ENCODE assay signal across 9 mouse cellular contexts in genomic region chr16:11603667-11604422, GRCm38 (mm10).
A peak's percentile ranks its signal among the peaks of the same experiment; 100 is the strongest.
DNase-seq lines count a peak whose midpoint lies in the region; ATAC-seq and TF ChIP-seq lines count a peak whose summit lies in the region.
"Had no signal": no experiment of that assay in that cellular context is flagged by ENCODE, and none has a peak within 500 bp of the region (broad histone marks: within the 10 kb centered on the region; RNA-seq: fewer than 3 reads in every experiment).

No protein-coding gene starts in this region.

- H3K4me3 ChIP-seq in kidney, embryonic 14.5 days (ENCODE audit: low read length): no peak overlapping the region
- H3K4me3 ChIP-seq in myocyte: no peak overlapping the region
- H3K4me3 ChIP-seq in forebrain, embryonic 13.5 days: no peak overlapping the region
- H3K4me3 ChIP-seq: embryonic facial prominence, embryonic 12.5 days had no signal

- no peaks in the 10 kb centered on the region for H3K27me3 ChIP-seq in kidney, embryonic 14.5 days (ENCODE audit: control insufficient read depth, insufficient read depth, low read length)
- H3K27me3 ChIP-seq in myocyte (ENCODE audit: control insufficient read depth, insufficient read depth, insufficient read length): no peaks in the 10 kb centered on the region
- H3K27me3 ChIP-seq in forebrain, embryonic 13.5 days: no peaks in the 10 kb centered on the region
- H3K27me3 ChIP-seq: embryonic facial prominence, embryonic 12.5 days had no signal

- no peak for TF ChIP-seq POLR2A in myocyte (IDR thresholded peaks at IDR 0.05; ENCODE audit: insufficient read length, low read depth)

- no peak overlapping the region for H3K27ac ChIP-seq in kidney, embryonic 14.5 days (ENCODE audit: low read depth, low read length)
- no peak overlapping the region for H3K27ac ChIP-seq in forebrain, embryonic 13.5 days
- H3K27ac ChIP-seq: embryonic facial prominence, embryonic 12.5 days had no signal

- H3K4me2 ChIP-seq in kidney, embryonic 14.5 days (replicated peaks; ENCODE audit: low read depth, low read length): no peak overlapping the region
- no peak overlapping the region for H3K4me2 ChIP-seq in myocyte (ENCODE audit: low read depth)
- no peak overlapping the region for H3K4me2 ChIP-seq in forebrain, embryonic 13.5 days
- H3K4me2 ChIP-seq: embryonic facial prominence, embryonic 12.5 days had no signal

- no peak for ATAC-seq in kidney, embryonic 14.5 days (ENCODE audit: low FRiP score, low TSS enrichment)
- no peak for ATAC-seq in forebrain, embryonic 13.5 days

- no peaks in the 10 kb centered on the region for H3K79me2 ChIP-seq in myocyte (ENCODE audit: control insufficient read depth, insufficient read depth)

- H3K9me3 ChIP-seq in kidney, embryonic 14.5 days (ENCODE audit: control insufficient read depth, low read length): no peaks in the 10 kb centered on the region
- H3K9me3 ChIP-seq in forebrain, embryonic 13.5 days (replicated peaks): no peaks in the 10 kb centered on the region
- H3K9me3 ChIP-seq: embryonic facial prominence, embryonic 12.5 days had no signal

- WGBS in kidney, embryonic 14.5 days: 74% methylated on average over 5 of the region's 5 CpGs
- 85% methylated on average over 5 of the region's 5 CpGs for WGBS in forebrain, embryonic 13.5 days

- no peaks in the 10 kb centered on the region for H3K4me1 ChIP-seq in kidney, embryonic 14.5 days (ENCODE audit: control insufficient read depth, insufficient read depth, low read length)
- H3K4me1 ChIP-seq in forebrain, embryonic 13.5 days: no peaks in the 10 kb centered on the region
- H3K4me1 ChIP-seq: embryonic facial prominence, embryonic 12.5 days had no signal

- no peak overlapping the region for H3K9ac ChIP-seq in kidney, embryonic 14.5 days (ENCODE audit: low read depth, low read length)
- no peak overlapping the region for H3K9ac ChIP-seq in forebrain, embryonic 13.5 days
- H3K9ac ChIP-seq: embryonic facial prominence, embryonic 12.5 days had no signal

- no peak overlapping the region for H3ac ChIP-seq in myocyte (ENCODE audit: control insufficient read depth, insufficient read length)

- intact Hi-C loops in gastrocnemius, postnatal 14 days (cut with DNase I; ENCODE audit: low total_unique reads): loop anchor here (5.0 kb wide), 1 partner anchor 137 kb away; no protein-coding TSS in a partner anchor

- peak; percentile 48 for DNase-seq in kidney, adult 11 months
- peak; percentile 40 for DNase-seq in ZHBTc4 (ENCODE audit: low read depth, low spot score)
- DNase-seq in gastrocnemius, postnatal 14 days: peak; percentile 20
- peak; percentile 49 to 63 for DNase-seq in kidney, postnatal 36 days
- no peak for DNase-seq in layer of hippocampus, postnatal 14 days (ENCODE audit: low spot score in 2 of 2)

- no peaks in the 10 kb centered on the region for H3K36me3 ChIP-seq in kidney, embryonic 14.5 days (ENCODE audit: control insufficient read depth, insufficient read depth, low read length)
- H3K36me3 ChIP-seq in myocyte (ENCODE audit: control insufficient read depth, insufficient read depth): no peaks in the 10 kb centered on the region
- H3K36me3 ChIP-seq in forebrain, embryonic 13.5 days (ENCODE audit: poor library complexity, severe bottlenecking): no peaks in the 10 kb centered on the region
- H3K36me3 ChIP-seq: embryonic facial prominence, embryonic 12.5 days had no signal

TF ChIP-seq in myocyte, 11 proteins besides CTCF, POLR2A, EP300 and RAD21:
- TF ChIP-seq E2F4 (IDR thresholded peaks at IDR 0.05; ENCODE audit: insufficient read depth) (no peak), SRF (IDR thresholded peaks at IDR 0.05; ENCODE audit: control insufficient read depth, insufficient read length, low read depth) (no peak), TCF12 (IDR thresholded peaks at IDR 0.05; ENCODE audit: insufficient read depth, poor library complexity, severe bottlenecking) (no peak), REST (IDR thresholded peaks at IDR 0.05; ENCODE audit: insufficient read depth, insufficient read length) (no peak), MYOD1 (IDR thresholded peaks at IDR 0.05; ENCODE audit: control insufficient read depth in 1 of 3, insufficient read length in 2 of 3, low read depth in 2 of 3) (peak in 2 of 3 experiments; percentile 43 to 66), USF1 (IDR thresholded peaks at IDR 0.05; ENCODE audit: low read depth) (no peak), CEBPB (IDR thresholded peaks at IDR 0.05; ENCODE audit: insufficient read depth, poor library complexity, severe bottlenecking) (no peak), MAX (IDR thresholded peaks at IDR 0.05; ENCODE audit: low read depth) (no peak), POLR2AphosphoS2 (IDR thresholded peaks at IDR 0.05; ENCODE audit: insufficient read length, low read depth) (no peak), MYOG (IDR thresholded peaks at IDR 0.05; ENCODE audit: control insufficient read depth in 1 of 3, insufficient read depth in 1 of 3, insufficient read length in 2 of 3, low read depth in 2 of 3) (peak in 2 of 3 experiments; percentile 25 to 52), TCF3 (IDR thresholded peaks at IDR 0.05; ENCODE audit: insufficient read length, low read depth) (no peak)

Comparison
In these comparisons a context has a peak if more than half of its experiments do, and no peak if none do; other contexts are left out.
1. DNase-seq: peak in kidney, adult 11 months (single experiment), ZHBTc4 (single experiment), gastrocnemius, postnatal 14 days (single experiment) and kidney, postnatal 36 days (2 of 2); none in layer of hippocampus, postnatal 14 days (0 of 2).